Mouse (Mus musculus) cerebellum, adult 18-20 months (tissue): ENCODE data around the gene Col24a1.

Source experiments
- DNase-seq, 2 experiments: peaks; one replicate each; pipeline ENCODE4 v3.0.0; 2021

The Col24a1 gene

DNA sequence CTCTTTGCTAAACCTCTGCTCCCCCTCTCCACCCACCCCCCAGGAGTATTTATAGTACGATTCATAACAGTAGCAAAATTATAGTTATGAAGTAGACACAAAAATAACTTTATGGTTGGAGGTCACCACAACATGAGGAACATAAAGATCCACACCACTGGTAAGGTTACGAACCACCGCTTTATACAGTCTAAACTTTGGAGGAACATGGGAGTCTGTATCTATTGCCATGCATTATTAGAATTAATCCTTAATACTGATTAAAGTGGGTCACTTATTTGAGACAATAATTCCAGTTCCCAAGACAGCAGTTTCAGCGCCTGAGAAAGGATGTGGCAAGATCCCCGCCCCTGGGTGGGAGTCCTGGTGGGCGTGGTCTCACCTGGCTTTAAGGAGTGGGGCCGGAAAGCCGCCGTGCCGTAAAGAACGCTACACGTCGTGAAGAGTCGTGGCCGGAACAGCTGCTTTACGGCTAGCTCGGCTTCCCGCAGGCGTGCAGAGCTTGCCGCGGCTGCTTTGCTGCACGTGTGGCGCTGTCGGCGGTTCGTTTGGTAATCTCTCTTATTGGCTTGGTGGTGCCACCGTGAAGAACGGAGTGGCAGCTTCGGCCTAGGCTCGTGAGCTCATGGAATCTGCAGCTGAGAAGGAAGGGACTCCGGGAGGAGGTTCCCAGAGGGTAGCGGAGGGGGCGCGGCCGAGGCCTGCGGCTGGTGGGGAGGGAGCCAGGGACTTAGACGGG is 283.6 kb downstream of the Col24a1 start, which contains the start of gene Znhit6:
Gene Znhit6 (plus strand): TSS at position 463 of the 739 bp plus-strand sequence.
- DNase-seq, result peak; percentile 91 to 94

- no peak for DNase-seq
Observed at GRCm38 (mm10) chr3:145576482-145576822, 284.2 kb downstream of the Col24a1 start.

GRCm38 (mm10) chr3:145576876-145577275 is 284.6 kb downstream of the Col24a1 start:
- DNase-seq, result no peak

GRCm38 (mm10) chr3:145583043-145583442 is 290.8 kb downstream of the Col24a1 start:
- DNase-seq, result no peak

GRCm38 (mm10) chr3:145583522-145584200 is 291.4 kb downstream of the Col24a1 start:
- no peak for DNase-seq

DNA sequence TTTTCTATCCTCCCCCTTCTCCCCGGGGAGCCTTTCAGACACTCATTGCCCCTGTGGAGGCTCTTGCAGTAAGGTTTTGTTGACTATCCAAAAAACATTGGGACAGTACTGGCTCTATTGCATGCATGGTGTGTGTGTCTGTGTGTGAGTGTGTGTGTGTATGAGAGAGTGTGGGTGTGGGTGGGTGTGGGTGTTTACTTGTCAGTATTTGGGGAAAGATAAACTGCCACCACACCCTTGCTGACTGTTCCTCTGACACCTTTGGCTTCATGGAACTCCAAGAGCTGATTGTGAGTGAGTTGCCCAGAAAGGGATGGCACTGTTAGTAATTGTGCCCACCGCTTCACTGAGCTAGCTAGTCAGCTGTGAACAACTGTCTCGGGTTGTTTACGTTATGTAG is 298.3 kb downstream of the Col24a1 start:
- DNase-seq, result no peak

DNA sequence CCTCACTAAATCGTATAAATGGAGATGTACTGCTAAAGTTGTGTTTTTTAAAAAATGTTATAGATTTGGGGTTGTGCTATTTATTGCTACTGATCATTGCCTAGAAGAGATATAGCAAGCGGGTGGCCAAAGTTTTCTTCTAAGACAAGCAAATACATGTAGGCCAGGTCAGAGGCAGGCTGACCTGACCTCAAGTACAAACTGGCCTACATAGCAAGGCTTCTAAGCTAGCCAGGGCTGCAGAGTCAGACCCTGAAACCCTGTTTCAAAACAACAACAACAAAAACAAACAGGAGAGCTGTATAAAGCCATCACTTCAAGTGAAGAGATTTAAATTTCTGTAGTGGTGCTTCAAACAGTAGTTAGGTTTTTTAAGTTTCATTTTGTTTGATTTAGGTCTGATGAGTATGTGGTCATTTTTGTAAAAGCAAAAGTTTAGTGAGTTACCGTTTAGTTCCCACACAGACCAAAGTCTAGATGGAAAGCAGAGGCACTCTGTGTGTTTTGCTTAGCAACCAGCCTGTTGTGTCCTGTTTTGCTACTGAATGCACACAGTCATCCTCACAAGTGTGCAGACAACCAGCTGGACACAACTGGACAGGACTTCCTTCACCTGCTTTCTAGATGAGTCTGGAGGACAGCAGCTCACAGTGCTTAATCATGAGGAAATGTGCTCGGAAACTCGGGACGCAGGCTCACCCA is 299.7 kb downstream of the Col24a1 start:
- no peak for DNase-seq

GRCm38 (mm10) chr3:145595354-145595753 is 303.1 kb downstream of the Col24a1 start:
- no peak for DNase-seq

- DNase-seq, result no peak
Observed at GRCm38 (mm10) chr3:145599059-145599458, 306.8 kb downstream of the Col24a1 start.

GRCm38 (mm10) chr3:145600801-145601200 is 308.5 kb downstream of the Col24a1 start:
- DNase-seq, result no peak

GRCm38 (mm10) chr3:145601345-145601744 is 309.1 kb downstream of the Col24a1 start:
- no peak for DNase-seq
